7 mouse cellular contexts compared by ENCODE assay signal in genomic region chr4:124709961-124710446, GRCm38 (mm10). TPM values are rescaled to one million over a fixed set of nuclear protein-coding genes. Genes with fewer than 3 reads are reported as not detected.
DNase-seq lines count a peak whose midpoint lies in the region; ATAC-seq and TF ChIP-seq lines count a peak whose summit lies in the region.

No protein-coding gene starts in this region.

- H3K27me3 ChIP-seq in E14TG2a.4 (ENCODE audit: insufficient read depth, low read length), result peaks cover 1% of the 10 kb centered on the region; the same call in 1 of the 2 replicates
- no peaks in the 10 kb centered on the region for H3K27me3 ChIP-seq in intestine, embryonic 15.5 days (replicated peaks)
- H3K27me3 ChIP-seq in liver, postnatal 0 days (ENCODE audit: insufficient read depth, low read length), result no peaks in the 10 kb centered on the region
- H3K27me3 ChIP-seq in neural tube, embryonic 13.5 days, result peaks cover 29% of the 10 kb centered on the region

- TF ChIP-seq CTCF in E14TG2a.4 (conservative IDR thresholded peaks at IDR 0.05; ENCODE audit: low read length), result no peak
- TF ChIP-seq CTCF in liver, postnatal 0 days (IDR thresholded peaks at IDR 0.05; ENCODE audit: low read depth), result no peak

- intact Hi-C loops in gastrocnemius, postnatal 36 days (cut with DNase I), result no loop called here

- TF ChIP-seq EP300 in liver, postnatal 0 days (IDR thresholded peaks at IDR 0.05; ENCODE audit: low read depth), result no peak

- H3K9me3 ChIP-seq in E14TG2a.4 (ENCODE audit: low read length), result no peaks in the 10 kb centered on the region
- H3K9me3 ChIP-seq in intestine, embryonic 15.5 days, result no peaks in the 10 kb centered on the region
- no peaks in the 10 kb centered on the region for H3K9me3 ChIP-seq in liver, postnatal 0 days (ENCODE audit: low read length)
- H3K9me3 ChIP-seq in neural tube, embryonic 13.5 days, result no peaks in the 10 kb centered on the region

- peaks cover 17% of the 10 kb centered on the region for H3K36me3 ChIP-seq in E14TG2a.4 (ENCODE audit: insufficient read depth, low read length)
- H3K36me3 ChIP-seq in intestine, embryonic 15.5 days, result 0 out of 2 replicates have a peak, but pooled peaks cover 3% of the 10 kb centered on the region
- H3K36me3 ChIP-seq in liver, postnatal 0 days (replicated peaks; ENCODE audit: insufficient read depth, low read length), result 0 out of 2 replicates have a peak, but pooled peaks cover 4% of the 10 kb centered on the region
- no peaks in the 10 kb centered on the region for H3K36me3 ChIP-seq in neural tube, embryonic 13.5 days

- no peak for ATAC-seq in intestine, embryonic 15.5 days
- peak; percentile 14 for ATAC-seq in liver, postnatal 0 days
- no peak for ATAC-seq in neural tube, embryonic 13.5 days (ENCODE audit: low read depth)

- H3K4me2 ChIP-seq in intestine, embryonic 15.5 days (replicated peaks), result peak overlapping the region; percentile 67
- H3K4me2 ChIP-seq in liver, postnatal 0 days (ENCODE audit: low read depth, low read length), result peak overlapping the region; percentile 91
- H3K4me2 ChIP-seq in neural tube, embryonic 13.5 days, result peak overlapping the region; percentile 55

- peak overlapping the region; percentile 70 for H3K4me3 ChIP-seq in E14TG2a.4 (replicated peaks; ENCODE audit: low read length)
- peak overlapping the region; percentile 15; the same call in 1 of the 2 replicates for H3K4me3 ChIP-seq in intestine, embryonic 15.5 days (replicated peaks)
- peak overlapping the region; percentile 29 for H3K4me3 ChIP-seq in liver, postnatal 0 days (ENCODE audit: low read depth, low read length)
- H3K4me3 ChIP-seq in neural tube, embryonic 13.5 days, result no peak overlapping the region; the same call in 1 of the 2 replicates

- peak overlapping the region; percentile 95 for H3K27ac ChIP-seq in intestine, embryonic 15.5 days
- peak overlapping the region; percentile 93 for H3K27ac ChIP-seq in liver, postnatal 0 days (ENCODE audit: low read depth)
- H3K27ac ChIP-seq in neural tube, embryonic 13.5 days (replicated peaks), result peak overlapping the region; percentile 74; the same call in 1 of the 2 replicates

- 3% methylated on average over 18 of the region's 18 CpGs for WGBS in intestine, embryonic 15.5 days
- WGBS in liver, postnatal 0 days (ENCODE audit: insufficient replicate concordance), result 2% methylated on average over 18 of the region's 18 CpGs
- 3% methylated on average over 18 of the region's 18 CpGs for WGBS in neural tube, embryonic 13.5 days

- no peak overlapping the region for H3K9ac ChIP-seq in intestine, embryonic 15.5 days
- peak overlapping the region; percentile 55 for H3K9ac ChIP-seq in liver, postnatal 0 days (replicated peaks)
- H3K9ac ChIP-seq in neural tube, embryonic 13.5 days, result no peak overlapping the region

- peaks cover 73% of the 10 kb centered on the region for H3K4me1 ChIP-seq in E14TG2a.4 (replicated peaks; ENCODE audit: low read depth, low read length)
- peaks cover 28% of the 10 kb centered on the region for H3K4me1 ChIP-seq in intestine, embryonic 15.5 days (replicated peaks)
- H3K4me1 ChIP-seq in liver, postnatal 0 days (ENCODE audit: insufficient read depth), result peaks cover 33% of the 10 kb centered on the region
- H3K4me1 ChIP-seq in neural tube, embryonic 13.5 days (replicated peaks), result peaks cover 35% of the 10 kb centered on the region

- DNase-seq in adrenal gland, postnatal 25 days, result peak; percentile 52
- peak; percentile 35 to 54 for DNase-seq in gastrocnemius, postnatal 36 days
- peak; percentile 61 for DNase-seq in liver, postnatal 0 days
- no peak for DNase-seq in adipocyte (ENCODE audit: low spot score)

RNA-seq across cellular contexts. Expression of gene Sf3a3, which starts 4.6 kb away (rescaled TPM):
- 40.2 and 46.8 TPM in 2 replicates for total RNA-seq in adrenal gland, postnatal 25 days (2021)
- total RNA-seq in gastrocnemius, postnatal 36 days (2021), result 10 to 100 TPM; 10.1 to 12.8 TPM
- 131 and 133 TPM in 2 replicates for polyA plus RNA-seq in intestine, embryonic 15.5 days (2015; fragmentation: Nextera tagmentation; extraction: Ambion mirVana)
- 37.1 and 37.2 TPM in 2 replicates for polyA plus RNA-seq in liver, postnatal 0 days (2015; fragmentation: Nextera tagmentation; extraction: Ambion mirVana)
- polyA plus RNA-seq in neural tube, embryonic 13.5 days (2015; fragmentation: Nextera tagmentation; extraction: Ambion mirVana), result 101 and 115 TPM in 2 replicates

RNA-seq across cellular contexts. Expression of gene Fhl3, which starts 9.5 kb away (rescaled TPM):
- total RNA-seq in adrenal gland, postnatal 25 days (2021), result 6.7 and 8.7 TPM in 2 replicates
- 100 to 1,000 TPM; 216 to 338 TPM for total RNA-seq in gastrocnemius, postnatal 36 days (2021)
- polyA plus RNA-seq in intestine, embryonic 15.5 days (2015; fragmentation: Nextera tagmentation; extraction: Ambion mirVana), result 8.8 and 11.8 TPM in 2 replicates
- polyA plus RNA-seq in liver, postnatal 0 days (2015; fragmentation: Nextera tagmentation; extraction: Ambion mirVana), result 2.5 and 2.7 TPM in 2 replicates
- polyA plus RNA-seq in neural tube, embryonic 13.5 days (2015; fragmentation: Nextera tagmentation; extraction: Ambion mirVana), result 2.6 and 2.9 TPM in 2 replicates

RNA-seq across cellular contexts. Expression of gene Utp11, which starts 16.6 kb away (rescaled TPM):
- 38.1 and 43.0 TPM in 2 replicates for total RNA-seq in adrenal gland, postnatal 25 days (2021)
- 10 to 100 TPM; 15.4 to 16.7 TPM for total RNA-seq in gastrocnemius, postnatal 36 days (2021)
- 58.7 and 67.6 TPM in 2 replicates for polyA plus RNA-seq in intestine, embryonic 15.5 days (2015; fragmentation: Nextera tagmentation; extraction: Ambion mirVana)
- polyA plus RNA-seq in liver, postnatal 0 days (2015; fragmentation: Nextera tagmentation; extraction: Ambion mirVana), result 20.1 and 21.6 TPM in 2 replicates
- polyA plus RNA-seq in neural tube, embryonic 13.5 days (2015; fragmentation: Nextera tagmentation; extraction: Ambion mirVana), result 49.2 and 54.2 TPM in 2 replicates

RNA-seq across cellular contexts. Expression of gene Inpp5b, which starts 31.6 kb away (rescaled TPM):
- total RNA-seq in adrenal gland, postnatal 25 days (2021), result 20.9 and 24.8 TPM in 2 replicates
- total RNA-seq in gastrocnemius, postnatal 36 days (2021), result 10 to 100 TPM; 10.8 to 11.0 TPM
- 24.4 and 28.7 TPM in 2 replicates for polyA plus RNA-seq in intestine, embryonic 15.5 days (2015; fragmentation: Nextera tagmentation; extraction: Ambion mirVana)
- 15.5 and 19.5 TPM in 2 replicates for polyA plus RNA-seq in liver, postnatal 0 days (2015; fragmentation: Nextera tagmentation; extraction: Ambion mirVana)
- polyA plus RNA-seq in neural tube, embryonic 13.5 days (2015; fragmentation: Nextera tagmentation; extraction: Ambion mirVana), result 23.6 and 29.1 TPM in 2 replicates

RNA-seq across cellular contexts. Expression of gene Pou3f1, which starts 53.4 kb away (rescaled TPM):
- not detected in 2 replicates for total RNA-seq in adrenal gland, postnatal 25 days (2021)
- under 1 TPM; 0.31 to 0.52 TPM for total RNA-seq in gastrocnemius, postnatal 36 days (2021)
- polyA plus RNA-seq in intestine, embryonic 15.5 days (2015; fragmentation: Nextera tagmentation; extraction: Ambion mirVana), result 0.05 and 0.11 TPM in 2 replicates
- not detected in 2 replicates for polyA plus RNA-seq in liver, postnatal 0 days (2015; fragmentation: Nextera tagmentation; extraction: Ambion mirVana)
- 8.0 and 8.7 TPM in 2 replicates for polyA plus RNA-seq in neural tube, embryonic 13.5 days (2015; fragmentation: Nextera tagmentation; extraction: Ambion mirVana)
